Comparison of ENCODE assay signal across 15 mouse cellular contexts in the genomic region with DNA sequence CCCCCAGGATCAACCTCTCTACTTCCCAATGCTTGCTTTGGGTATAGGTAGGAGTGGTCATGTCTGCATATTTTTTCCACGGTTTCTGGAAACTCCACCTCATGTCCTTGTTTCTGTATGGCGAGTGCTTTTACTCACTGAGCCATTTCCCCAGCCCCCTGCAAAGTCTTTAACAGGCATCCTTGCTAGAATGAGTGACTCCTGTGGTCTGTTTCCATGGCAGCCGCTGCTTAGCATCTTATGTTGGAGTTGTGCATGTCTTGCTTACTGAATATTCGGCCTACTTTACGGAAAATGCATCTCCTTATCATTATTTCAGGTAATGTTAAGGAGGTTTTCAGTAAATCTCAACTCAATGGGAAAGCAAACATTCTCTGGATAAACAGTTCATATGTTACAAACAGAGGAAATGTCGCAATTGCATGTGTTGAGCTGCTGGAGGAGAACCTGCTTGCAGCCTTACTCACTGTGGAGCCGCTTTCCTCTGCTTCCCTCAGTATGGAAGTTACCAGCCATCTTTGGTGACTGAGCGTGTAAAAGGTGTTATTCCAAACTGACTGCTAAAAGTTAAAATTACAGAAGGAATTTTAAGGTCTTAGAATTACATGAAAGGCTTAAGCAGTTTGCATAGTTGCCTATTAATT.
DNase-seq lines count a peak whose midpoint lies in the region; ATAC-seq and TF ChIP-seq lines count a peak whose summit lies in the region.
"Had no signal": no experiment of that assay in that cellular context is flagged by ENCODE, and none has a peak within 500 bp of the region (broad histone marks: within the 10 kb centered on the region; RNA-seq: fewer than 3 reads in every experiment).

No protein-coding gene starts in this region.

- no peak for TF ChIP-seq CTCF in layer of hippocampus, adult 2 months (conservative IDR thresholded peaks at IDR 0.05)
- TF ChIP-seq CTCF in midbrain, postnatal 0 days (IDR thresholded peaks at IDR 0.05), result no peak

- 40% methylated on average over 8 of the region's 8 CpGs for WGBS in midbrain, postnatal 0 days
- 82% methylated on average over 8 of the region's 8 CpGs for WGBS in kidney, embryonic 15.5 days

- H3K9ac ChIP-seq in midbrain, postnatal 0 days (replicated peaks; ENCODE audit: low read length, poor library complexity, severe bottlenecking), result no peak overlapping the region
- no peak overlapping the region for H3K9ac ChIP-seq in kidney, embryonic 15.5 days
- H3K9ac ChIP-seq: embryonic facial prominence, embryonic 15.5 days; heart, embryonic 15.5 days; intestine, embryonic 15.5 days; limb, embryonic 12.5 days; midbrain, embryonic 12.5 days had no signal

- no peaks in the 10 kb centered on the region for H3K9me3 ChIP-seq in midbrain, postnatal 0 days (ENCODE audit: low read length)
- no peaks in the 10 kb centered on the region for H3K9me3 ChIP-seq in kidney, embryonic 15.5 days (replicated peaks)
- H3K9me3 ChIP-seq: embryonic facial prominence, embryonic 15.5 days; heart, embryonic 15.5 days; intestine, embryonic 15.5 days; limb, embryonic 12.5 days; midbrain, embryonic 12.5 days had no signal

- no peak overlapping the region for H3K4me2 ChIP-seq in midbrain, postnatal 0 days (ENCODE audit: low read depth, low read length, poor library complexity, severe bottlenecking)
- no peak overlapping the region for H3K4me2 ChIP-seq in kidney, embryonic 15.5 days
- H3K4me2 ChIP-seq: embryonic facial prominence, embryonic 15.5 days; heart, embryonic 15.5 days; intestine, embryonic 15.5 days; limb, embryonic 12.5 days; midbrain, embryonic 12.5 days had no signal

- no peak overlapping the region for H3K27ac ChIP-seq in layer of hippocampus, adult 2 months
- H3K27ac ChIP-seq in midbrain, postnatal 0 days (ENCODE audit: low read depth, low read length), result peak overlapping the region; percentile 74
- no peak overlapping the region for H3K27ac ChIP-seq in kidney, embryonic 15.5 days
- H3K27ac ChIP-seq: embryonic facial prominence, embryonic 15.5 days; intestine, embryonic 15.5 days; limb, embryonic 12.5 days; midbrain, embryonic 12.5 days had no signal

- H3K36me3 ChIP-seq in midbrain, postnatal 0 days (ENCODE audit: insufficient read depth, low read length), result no peaks in the 10 kb centered on the region
- H3K36me3 ChIP-seq in kidney, embryonic 15.5 days, result no peaks in the 10 kb centered on the region
- H3K36me3 ChIP-seq: embryonic facial prominence, embryonic 15.5 days; heart, embryonic 15.5 days; intestine, embryonic 15.5 days; limb, embryonic 12.5 days; midbrain, embryonic 12.5 days had no signal

- no peaks in the 10 kb centered on the region for H3K27me3 ChIP-seq in midbrain, postnatal 0 days (ENCODE audit: insufficient read depth, low read length)
- no peaks in the 10 kb centered on the region for H3K27me3 ChIP-seq in kidney, embryonic 15.5 days
- H3K27me3 ChIP-seq: embryonic facial prominence, embryonic 15.5 days; heart, embryonic 15.5 days; intestine, embryonic 15.5 days; limb, embryonic 12.5 days; midbrain, embryonic 12.5 days had no signal

- peak; percentile 14 for DNase-seq in layer of hippocampus, adult 9-11 months
- DNase-seq in layer of hippocampus, adult 2 months (ENCODE audit: low spot score in 2 of 2), result no peak
- DNase-seq in brain, adult 2 months (ENCODE audit: low read depth, low spot score), result peak; percentile 69
- peak; percentile 4 to 39 for DNase-seq in frontal cortex, adult 2 months (ENCODE audit: extremely low spot score in 1 of 2, low spot score in 1 of 2)
- DNase-seq in midbrain, postnatal 0 days (ENCODE audit: low spot score), result peak; percentile 78
- no peak for DNase-seq in cerebellum, postnatal 14 days
- DNase-seq: cerebellum, postnatal 36 days; lung, adult 18-20 months had no signal

- peak; percentile 76; the same call in 1 of the 2 replicates for ATAC-seq in midbrain, postnatal 0 days (ENCODE audit: low FRiP score)
- ATAC-seq in cerebellum, adult (ENCODE audit: insufficient number of reproducible peaks, low FRiP score, low TSS enrichment), result no peak
- no peak for ATAC-seq in kidney, embryonic 15.5 days (replicated peaks; ENCODE audit: low FRiP score)
- ATAC-seq: intestine, embryonic 15.5 days had no signal

- H3K4me1 ChIP-seq in midbrain, postnatal 0 days (ENCODE audit: insufficient read depth, low read length), result peaks cover 15% of the 10 kb centered on the region; the same call in 1 of the 2 replicates
- H3K4me1 ChIP-seq in kidney, embryonic 15.5 days, result peaks cover 14% of the 10 kb centered on the region; the same call in 1 of the 2 replicates
- H3K4me1 ChIP-seq: intestine, embryonic 15.5 days had no signal

- H3K4me3 ChIP-seq in layer of hippocampus, adult 2 months, result no peak overlapping the region
- H3K4me3 ChIP-seq in midbrain, postnatal 0 days (ENCODE audit: low read depth, low read length), result no peak overlapping the region
- H3K4me3 ChIP-seq in kidney, embryonic 15.5 days (replicated peaks), result no peak overlapping the region
- H3K4me3 ChIP-seq: embryonic facial prominence, embryonic 15.5 days; heart, embryonic 15.5 days; intestine, embryonic 15.5 days; limb, embryonic 12.5 days; midbrain, embryonic 12.5 days had no signal

Comparison
In these comparisons a context has a peak if more than half of its experiments do, and no peak if none do; other contexts are left out.
1. DNase-seq: peak in layer of hippocampus, adult 9-11 months (single experiment), brain, adult 2 months (single experiment), frontal cortex, adult 2 months (2 of 2) and midbrain, postnatal 0 days (single experiment); none in layer of hippocampus, adult 2 months (0 of 2) and cerebellum, postnatal 14 days (0 of 2).